Mouse (Mus musculus) megakaryocyte, embryonic 14.5 days (primary cell): ENCODE results near the gene Dscaml1. TPM values are rescaled to one million over a fixed set of nuclear protein-coding genes. Genes with fewer than 3 reads are reported as not detected.

Source experiments
- H3K27me3 ChIP-seq: replicated peaks from 2 replicates; pipeline ENCODE3; 2012; ENCODE audit warnings: inconsistent platforms
- H3K36me3 ChIP-seq: replicated peaks from 2 replicates; pipeline ENCODE3; 2012; ENCODE audit warnings: low read length, inconsistent platforms, mixed read lengths
- H3K4me1 ChIP-seq: 2 replicates; pipeline ENCODE4 v1.6.1; 2012; ENCODE audit warnings: inconsistent platforms
- H3K4me3 ChIP-seq: replicated peaks from 2 replicates; pipeline ENCODE3; 2012; ENCODE audit warnings: moderate library complexity, mild to moderate bottlenecking, inconsistent platforms
- H3K9me3 ChIP-seq: 2 replicates; pipeline ENCODE4 v1.6.1; 2012; ENCODE audit warnings: inconsistent platforms
- FLI1 ChIP-seq: IDR thresholded peaks from 2 replicates; pipeline ENCODE4 v1.6.1; 2012; ENCODE audit warnings: low read length, inconsistent platforms, mixed read lengths
- GATA1 ChIP-seq: IDR thresholded peaks from 3 replicates; pipeline ENCODE4 v1.6.1; 2012; ENCODE audit warnings: mixed read lengths, low read length, inconsistent platforms, borderline replicate concordance
- polyA plus RNA-seq: library from polyadenylated mRNA; stranded (reverse); fragments of >175 nt; gene quantifications from 2 replicates; pipeline ENCODE4 v1.2.3, GENCODE M21; 2012; ENCODE audit warnings: low replicate concordance; ENCODE audit not compliant: insufficient read depth

The Dscaml1 gene
- polyA plus RNA-seq, 1 experiment, result not detected

DNA sequence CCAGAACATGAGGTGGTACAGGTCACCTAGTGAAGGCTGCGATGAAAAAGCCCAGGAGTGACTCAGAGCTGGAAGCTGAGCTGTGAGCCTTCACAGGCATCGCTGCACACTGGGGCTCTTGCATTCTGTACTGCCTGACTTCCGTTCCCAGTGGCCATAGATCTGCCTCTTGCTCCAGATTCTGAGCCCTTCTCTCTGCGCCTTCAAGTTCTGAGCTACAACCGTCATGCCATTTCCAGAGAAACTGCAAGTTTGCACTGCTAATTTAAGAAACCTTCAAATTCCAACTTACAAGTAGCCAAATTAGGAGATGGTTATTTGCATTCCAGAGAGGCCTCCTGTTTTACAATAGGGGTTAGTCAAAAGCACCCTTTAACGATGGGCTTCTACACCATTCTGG, 93.4 kb downstream of the Dscaml1 start:
- H3K4me3 ChIP-seq, result no peak overlapping the region
- H3K27me3 ChIP-seq, result peaks cover 65% of the 10 kb centered on the region
- TF ChIP-seq GATA1, result no peak
- no peak for TF ChIP-seq FLI1
- H3K9me3 ChIP-seq, result no peaks in the 10 kb centered on the region
- H3K4me1 ChIP-seq, result no peaks in the 10 kb centered on the region
- H3K36me3 ChIP-seq, result no peaks in the 10 kb centered on the region

DNA sequence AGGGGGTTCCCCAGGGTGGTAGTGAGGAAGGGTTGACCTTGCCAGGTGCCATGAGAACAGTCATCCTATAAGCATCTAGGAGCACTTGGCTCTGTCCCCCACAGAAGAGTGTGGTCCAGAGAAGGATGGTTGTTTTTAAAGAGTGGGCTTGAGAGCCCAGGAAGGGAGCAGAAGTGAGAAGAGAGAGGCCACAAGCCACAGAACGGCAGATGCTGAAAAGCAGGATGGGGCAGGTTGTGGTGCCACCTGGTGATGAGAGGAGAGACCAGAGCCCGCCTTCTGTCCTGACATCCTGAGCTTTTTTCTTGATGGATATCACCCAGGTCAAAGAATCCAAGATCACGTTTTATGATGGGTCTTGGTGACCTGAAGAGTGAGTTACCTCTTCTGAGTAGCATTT, 96.4 kb downstream of the Dscaml1 start:
- TF ChIP-seq GATA1 (no peak), FLI1 (no peak)
- Histone ChIP-seq H3K27me3 (peaks cover 61% of the 10 kb centered on the region), H3K36me3 (no peaks in the 10 kb centered on the region), H3K9me3 (no peaks in the 10 kb centered on the region), H3K4me1 (no peaks in the 10 kb centered on the region), H3K4me3 (no peak overlapping the region)

DNA sequence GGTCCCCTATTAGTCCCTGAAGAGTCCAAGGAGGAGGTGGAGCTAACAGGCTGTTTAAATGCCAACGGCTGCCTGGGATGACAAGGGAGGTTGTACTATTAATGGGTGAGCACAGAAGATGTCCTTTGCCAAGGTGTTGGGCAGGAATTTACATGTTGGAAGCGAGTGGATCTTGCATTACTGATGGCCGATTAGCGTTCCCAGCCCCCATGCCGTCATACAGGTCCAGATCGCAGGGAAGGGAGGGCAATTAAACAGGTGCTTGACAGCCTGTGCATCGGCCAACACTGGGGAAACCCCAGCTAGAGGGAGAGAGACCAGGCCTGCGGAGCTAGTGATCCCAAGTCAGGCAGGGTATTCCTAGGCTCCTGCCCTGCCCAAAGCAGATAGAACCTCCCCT, 98.1 kb downstream of the Dscaml1 start:
- no peak for TF ChIP-seq GATA1
- TF ChIP-seq FLI1, result no peak
- H3K4me1 ChIP-seq, result no peaks in the 10 kb centered on the region

DNA sequence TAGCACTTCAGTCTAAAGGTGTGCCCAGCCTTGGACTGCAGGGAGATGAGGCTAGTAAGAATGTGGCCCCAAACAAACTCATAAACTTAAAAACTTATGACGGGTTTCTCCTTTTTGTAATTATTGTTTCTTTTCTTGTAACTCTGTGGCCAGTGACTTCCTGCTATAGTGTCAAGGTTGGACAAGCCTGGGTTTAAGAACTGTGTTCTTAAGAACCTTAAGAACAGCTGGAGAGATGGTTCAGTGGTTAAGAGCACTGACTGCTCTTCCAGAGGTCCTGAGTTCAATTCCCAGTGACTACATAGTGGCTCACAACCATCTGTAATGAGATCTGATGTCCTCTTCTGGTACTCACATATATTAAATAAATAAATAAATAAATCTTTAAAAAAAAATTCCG, 106.8 kb downstream of the Dscaml1 start:
- peaks cover 72% of the 10 kb centered on the region for H3K27me3 ChIP-seq
- H3K9me3 ChIP-seq, result no peaks in the 10 kb centered on the region
- H3K4me1 ChIP-seq, result no peaks in the 10 kb centered on the region; the same call in 1 of the 2 replicates
- no peaks in the 10 kb centered on the region for H3K36me3 ChIP-seq
- no peak for TF ChIP-seq FLI1
- no peak for TF ChIP-seq GATA1
- no peak overlapping the region for H3K4me3 ChIP-seq

More for the DNA sequence above, 98.1 kb downstream of the Dscaml1 start:
- Histone ChIP-seq H3K4me3 (no peak overlapping the region), H3K9me3 (no peaks in the 10 kb centered on the region), H3K27me3 (peaks cover 55% of the 10 kb centered on the region), H3K36me3 (no peaks in the 10 kb centered on the region)

DNA sequence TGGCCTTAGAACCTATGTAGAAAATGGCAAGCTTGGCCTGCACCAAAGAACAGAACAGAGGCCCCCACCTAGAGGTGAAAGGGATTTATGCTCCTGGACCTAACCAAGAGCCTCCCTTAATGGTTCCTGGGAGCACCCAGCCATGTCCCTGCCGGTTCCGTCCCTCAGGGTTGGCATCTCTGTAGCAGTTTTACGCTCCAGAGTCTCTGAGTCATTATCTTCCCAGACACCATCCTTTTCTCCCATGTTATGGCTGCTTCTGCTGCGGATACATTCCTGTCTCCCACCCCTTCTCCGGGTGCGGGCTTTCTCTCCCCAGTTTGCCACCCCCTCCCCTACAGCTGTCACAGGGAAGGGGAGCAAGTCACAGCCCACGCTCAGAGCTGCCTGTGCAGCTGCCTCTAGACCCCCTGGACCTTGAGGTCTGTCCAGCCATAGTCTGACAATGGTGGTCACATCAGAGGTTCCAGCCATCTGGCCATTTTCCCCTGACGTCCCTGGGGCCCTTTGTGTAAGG, 108.1 kb downstream of the Dscaml1 start:
- Histone ChIP-seq H3K4me3 (no peak overlapping the region), H3K36me3 (no peaks in the 10 kb centered on the region), H3K9me3 (no peaks in the 10 kb centered on the region), H3K4me1 (no peaks in the 10 kb centered on the region; the same call in 1 of the 2 replicates), H3K27me3 (peaks cover 79% of the 10 kb centered on the region)
- TF ChIP-seq FLI1 (no peak), GATA1 (no peak)

DNA sequence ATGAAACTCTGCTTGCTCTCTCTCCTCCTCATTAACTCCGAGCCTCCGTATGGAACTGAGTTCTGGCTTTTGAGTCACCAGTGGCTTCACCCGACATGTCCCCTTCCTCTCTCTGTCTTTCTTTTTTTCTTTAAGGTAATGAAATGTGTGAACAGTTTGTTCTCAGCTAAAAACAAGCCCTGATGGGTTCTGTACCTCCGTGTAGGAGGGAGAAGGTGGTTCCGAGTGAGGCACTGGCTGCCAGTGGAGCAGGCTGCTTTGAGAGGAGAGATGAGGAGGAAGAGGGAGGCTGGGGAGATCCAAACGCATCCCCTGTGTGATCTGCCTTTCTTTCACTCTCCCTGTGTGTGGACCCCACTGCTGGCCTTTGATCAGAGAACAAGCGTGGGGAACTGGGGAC, 111.2 kb downstream of the Dscaml1 start:
- Histone ChIP-seq H3K4me1 (no peaks in the 10 kb centered on the region), H3K4me3 (no peak overlapping the region), H3K27me3 (peaks cover 78% of the 10 kb centered on the region), H3K36me3 (no peaks in the 10 kb centered on the region), H3K9me3 (no peaks in the 10 kb centered on the region)
- no peak for TF ChIP-seq GATA1
- TF ChIP-seq FLI1, result no peak

DNA sequence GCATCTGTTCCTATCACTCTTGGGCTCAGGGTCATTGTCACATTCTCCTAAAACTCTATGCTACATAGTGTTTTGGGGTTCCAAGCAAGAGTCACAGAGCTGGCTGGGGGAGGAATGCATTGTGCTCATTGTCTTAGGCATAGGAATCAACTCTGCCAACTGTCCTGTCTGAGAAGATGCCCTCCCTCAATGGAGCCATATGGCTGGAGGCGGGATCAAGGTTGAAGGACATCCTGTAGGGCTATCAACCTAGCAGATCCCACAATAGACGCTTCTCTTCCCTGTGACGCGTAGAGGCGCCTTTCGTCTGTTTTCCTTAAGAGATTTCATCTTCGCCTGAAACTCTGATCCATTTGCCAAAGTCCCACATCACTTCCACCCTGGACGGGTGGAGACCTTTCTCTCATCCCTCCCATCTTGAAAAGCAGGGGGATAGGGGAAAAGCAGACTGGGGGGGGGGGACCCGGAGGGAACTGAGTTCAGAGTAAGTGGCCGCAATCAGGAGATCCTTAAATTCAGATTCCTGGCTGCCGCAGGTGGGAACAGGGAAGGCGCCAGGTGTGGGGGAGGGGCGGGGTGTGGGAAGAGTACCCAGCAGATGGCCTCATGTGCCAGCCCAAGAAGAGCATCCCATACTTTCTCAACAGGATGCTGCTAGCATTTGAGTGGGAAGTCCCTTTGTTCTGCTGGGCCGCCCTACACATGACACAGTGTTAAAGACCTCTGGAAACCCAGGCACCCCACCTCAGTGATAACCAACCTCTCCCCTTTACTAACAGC, 113.0 kb downstream of the Dscaml1 start:
- H3K36me3 ChIP-seq, result no peaks in the 10 kb centered on the region
- H3K9me3 ChIP-seq, result no peaks in the 10 kb centered on the region
- no peak for TF ChIP-seq FLI1
- TF ChIP-seq GATA1, result no peak
- no peaks in the 10 kb centered on the region for H3K4me1 ChIP-seq
- H3K27me3 ChIP-seq, result peaks cover 82% of the 10 kb centered on the region
- H3K4me3 ChIP-seq, result no peak overlapping the region

DNA sequence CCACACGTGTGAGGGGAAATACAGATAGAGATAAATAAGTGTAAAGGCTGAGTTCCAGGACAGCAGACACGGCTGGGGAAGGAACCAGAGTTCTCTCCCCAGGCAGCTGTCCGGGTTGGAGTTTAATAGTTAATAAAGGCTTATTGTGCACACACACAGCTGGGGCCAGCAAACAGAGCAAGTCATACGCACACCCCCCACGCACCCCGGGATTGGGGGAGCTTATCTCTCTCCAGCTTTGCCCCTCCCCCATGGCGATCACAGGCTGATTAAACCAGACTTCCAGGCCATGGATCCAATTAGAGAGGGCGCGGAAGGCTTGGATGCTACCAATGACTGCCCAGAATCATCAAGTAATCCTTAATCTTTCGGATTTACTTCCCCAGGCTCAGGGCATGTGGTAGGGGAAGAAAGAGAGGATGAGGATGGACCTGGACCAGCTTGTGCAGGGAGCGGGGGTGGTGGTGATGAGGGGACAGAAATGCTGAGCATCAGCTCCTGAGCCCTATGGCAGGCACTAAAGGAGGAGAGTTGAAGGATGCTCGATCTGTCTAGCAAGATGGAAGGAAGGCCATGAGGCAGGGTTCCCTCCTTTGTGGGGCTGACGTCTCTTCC, 119.7 kb downstream of the Dscaml1 start:
- peaks cover 87% of the 10 kb centered on the region for H3K27me3 ChIP-seq
- TF ChIP-seq FLI1 (no peak), GATA1 (no peak)
- no peaks in the 10 kb centered on the region for H3K9me3 ChIP-seq
- no peak overlapping the region for H3K4me3 ChIP-seq
- H3K4me1 ChIP-seq, result 0 out of 2 replicates have a peak, but pooled peaks cover 3% of the 10 kb centered on the region
- H3K36me3 ChIP-seq, result no peaks in the 10 kb centered on the region

DNA sequence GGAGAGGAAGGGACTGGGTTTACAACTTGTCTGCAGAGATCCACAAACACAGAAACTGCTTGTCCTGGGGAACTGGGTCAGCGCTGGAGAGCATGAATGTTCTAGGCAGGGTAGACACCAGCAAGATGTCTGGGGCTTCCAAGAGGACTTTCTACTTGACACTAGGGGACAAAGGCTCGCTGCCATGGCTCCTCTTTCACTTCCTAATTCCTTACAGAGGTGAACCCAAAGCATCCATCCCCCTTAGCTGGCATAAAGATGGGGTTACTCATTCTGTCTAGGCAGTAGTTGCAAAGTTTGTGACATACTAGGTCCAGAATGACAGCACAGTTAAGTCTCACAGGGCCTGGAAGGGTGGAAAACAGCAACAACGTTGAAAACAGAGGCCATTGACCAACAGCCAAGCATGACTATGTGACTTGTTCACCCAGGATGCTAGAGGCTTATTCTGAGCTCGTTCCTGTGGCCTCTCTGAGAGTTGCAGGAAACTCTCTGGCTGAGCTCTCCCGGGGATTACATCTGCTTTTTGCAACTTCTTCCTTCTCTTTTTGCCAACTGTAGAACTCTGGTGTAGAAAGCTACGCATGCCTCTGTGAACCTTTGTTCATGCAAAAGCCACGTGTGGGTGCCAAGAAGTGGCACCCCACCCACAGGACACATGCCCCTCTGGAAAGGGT, 120.6 kb downstream of the Dscaml1 start:
- Histone ChIP-seq H3K4me3 (no peak overlapping the region), H3K4me1 (peaks cover 7% of the 10 kb centered on the region; the same call in 1 of the 2 replicates), H3K27me3 (peaks cover 86% of the 10 kb centered on the region), H3K9me3 (no peaks in the 10 kb centered on the region), H3K36me3 (no peaks in the 10 kb centered on the region)
- TF ChIP-seq GATA1 (no peak), FLI1 (no peak)
